Mouse (Mus musculus) neural tube, embryonic 13.5 days (tissue): ENCODE measurements at regions not wholly inside any gene's neighbourhood (a gene's known extent, or its start where the extent isn't known, plus 50 kb on each side); places are given as distances from the start of the nearest gene placed in this dataset.

Source experiments
- ATAC-seq: fragments of 200-750 bp; cut with Nextera tagmentation; 2 replicates; pipeline ENCODE4 v1.8.0; 2017; ENCODE audit warnings: low read depth, mild to moderate bottlenecking, moderate TSS enrichment, moderate library complexity
- H3K27ac ChIP-seq: fragments of 300-500 bp; sonication (generic); replicated peaks from 2 replicates; pipeline ENCODE4 v1.5.1; 2015; ENCODE audit warnings: moderate library complexity, mild to moderate bottlenecking, inconsistent platforms
- H3K27me3 ChIP-seq: fragments of 300-500 bp; sonication (generic); 2 replicates; pipeline ENCODE4 v1.6.1; 2015; ENCODE audit warnings: mild to moderate bottlenecking, inconsistent platforms
- H3K36me3 ChIP-seq: fragments of 300-500 bp; sonication (generic); 2 replicates; pipeline ENCODE4 v1.6.1; 2015; ENCODE audit warnings: mild to moderate bottlenecking, inconsistent platforms
- H3K4me1 ChIP-seq: fragments of 300-500 bp; sonication (generic); replicated peaks from 2 replicates; pipeline ENCODE4 v1.6.1; 2015; ENCODE audit warnings: inconsistent platforms
- H3K4me2 ChIP-seq: fragments of 300-500 bp; sonication (generic); 2 replicates; pipeline ENCODE4 v1.6.1; 2015; ENCODE audit warnings: inconsistent platforms, mild to moderate bottlenecking, moderate library complexity
- H3K4me3 ChIP-seq: fragments of 300-500 bp; sonication (generic); 2 replicates; pipeline ENCODE4 v1.5.1; 2015; ENCODE audit warnings: mild to moderate bottlenecking, inconsistent platforms
- H3K9ac ChIP-seq: fragments of 300-500 bp; sonication (generic); 2 replicates; pipeline ENCODE4 v1.6.1; 2015; ENCODE audit warnings: moderate library complexity, mild to moderate bottlenecking, inconsistent platforms
- H3K9me3 ChIP-seq: fragments of 300-500 bp; sonication (generic); 2 replicates; pipeline ENCODE4 v1.6.1; 2016; ENCODE audit warnings: inconsistent platforms
- WGBS: fragments of 180-500 bp; shearing (Covaris S2); methylation state at CpG from one replicate; pipeline ENCODE4 v1.1.7; 2015; 5-methylcytosine and 5-hydroxymethylcytosine counted together

GRCm38 (mm10) chr10:44715902-44716301, 187.6 kb upstream of the Prdm1 start:
- H3K27me3 ChIP-seq: no peaks in the 10 kb centered on the region

DNA sequence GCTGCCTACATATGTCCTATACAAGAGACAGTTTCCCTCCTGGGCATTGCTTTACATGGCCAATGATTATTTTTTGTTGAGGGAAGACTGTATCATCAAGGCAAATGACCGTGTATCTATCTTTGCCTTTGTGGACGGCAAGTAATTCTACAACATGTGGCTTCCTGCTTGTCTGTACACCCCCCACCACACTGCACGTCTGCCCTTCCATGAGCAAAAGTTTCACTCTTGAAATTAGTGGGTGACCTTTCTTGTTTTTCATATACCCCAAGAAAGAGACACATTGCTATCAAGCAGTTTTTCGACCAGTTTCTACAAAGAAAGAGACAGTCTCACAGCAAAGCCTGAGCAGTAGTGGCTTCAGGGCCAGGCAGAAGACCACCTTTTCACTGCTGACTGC, 180.5 kb upstream of the Prdm1 start:
- H3K4me2 ChIP-seq: no peak overlapping the region
- 87% methylated on average over 4 of the region's 4 CpGs for WGBS

More at GRCm38 (mm10) chr10:44715902-44716301, 187.6 kb upstream of the Prdm1 start:
- H3K4me1 ChIP-seq: no peaks in the 10 kb centered on the region
- no peak overlapping the region for H3K4me3 ChIP-seq
- no peaks in the 10 kb centered on the region for H3K9me3 ChIP-seq
- H3K9ac ChIP-seq: no peak overlapping the region
- H3K27ac ChIP-seq: no peak overlapping the region
- H3K4me2 ChIP-seq: no peak overlapping the region
- no peaks in the 10 kb centered on the region for H3K36me3 ChIP-seq
- ATAC-seq: no peak

DNA sequence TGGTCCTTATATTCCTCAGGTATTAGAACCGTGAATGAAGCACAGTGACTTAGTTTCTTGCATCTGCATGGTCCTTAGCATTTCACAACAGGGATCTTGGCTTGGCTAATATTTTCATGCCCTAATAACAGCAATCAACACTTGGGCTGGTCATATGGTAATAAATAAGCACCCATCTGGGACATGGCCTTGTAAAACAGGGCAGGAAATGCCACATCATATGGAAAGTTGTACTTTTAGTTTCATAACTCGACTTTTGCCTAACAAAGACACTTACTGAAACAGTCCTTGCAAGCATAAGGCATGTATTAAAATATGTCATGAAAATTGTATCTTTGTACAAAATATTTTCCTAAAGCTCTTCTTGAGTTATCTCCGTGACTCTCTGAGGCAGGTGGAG, 175.8 kb upstream of the Prdm1 start:
- Histone ChIP-seq H3K9me3 (no peaks in the 10 kb centered on the region), H3K4me3 (no peak overlapping the region), H3K27ac (no peak overlapping the region), H3K27me3 (no peaks in the 10 kb centered on the region), H3K4me2 (no peak overlapping the region), H3K36me3 (no peaks in the 10 kb centered on the region), H3K9ac (no peak overlapping the region), H3K4me1 (no peaks in the 10 kb centered on the region)
- no peak for ATAC-seq
- WGBS: 92% methylated on average over 3 of the region's 3 CpGs

More for the DNA sequence above, 180.5 kb upstream of the Prdm1 start:
- H3K27ac ChIP-seq: no peak overlapping the region
- H3K9me3 ChIP-seq: no peaks in the 10 kb centered on the region
- H3K36me3 ChIP-seq: no peaks in the 10 kb centered on the region
- no peak overlapping the region for H3K9ac ChIP-seq
- no peaks in the 10 kb centered on the region for H3K4me1 ChIP-seq
- ATAC-seq: no peak
- no peaks in the 10 kb centered on the region for H3K27me3 ChIP-seq
- H3K4me3 ChIP-seq: no peak overlapping the region

GRCm38 (mm10) chr10:44702108-44702507, 173.8 kb upstream of the Prdm1 start:
- Histone ChIP-seq H3K4me3 (no peak overlapping the region), H3K36me3 (no peaks in the 10 kb centered on the region), H3K4me2 (no peak overlapping the region), H3K4me1 (no peaks in the 10 kb centered on the region), H3K9ac (no peak overlapping the region), H3K9me3 (no peaks in the 10 kb centered on the region), H3K27me3 (no peaks in the 10 kb centered on the region), H3K27ac (no peak overlapping the region)
- no peak for ATAC-seq
- 79% methylated on average over 5 of the region's 5 CpGs for WGBS

GRCm38 (mm10) chr10:44699988-44700537, 171.8 kb upstream of the Prdm1 start:
- Histone ChIP-seq H3K9me3 (no peaks in the 10 kb centered on the region), H3K27ac (no peak overlapping the region), H3K4me3 (no peak overlapping the region), H3K4me1 (no peaks in the 10 kb centered on the region), H3K27me3 (no peaks in the 10 kb centered on the region), H3K9ac (no peak overlapping the region), H3K36me3 (no peaks in the 10 kb centered on the region), H3K4me2 (no peak overlapping the region)
- WGBS: 86% methylated on average over 11 of the region's 11 CpGs
- no peak for ATAC-seq

DNA sequence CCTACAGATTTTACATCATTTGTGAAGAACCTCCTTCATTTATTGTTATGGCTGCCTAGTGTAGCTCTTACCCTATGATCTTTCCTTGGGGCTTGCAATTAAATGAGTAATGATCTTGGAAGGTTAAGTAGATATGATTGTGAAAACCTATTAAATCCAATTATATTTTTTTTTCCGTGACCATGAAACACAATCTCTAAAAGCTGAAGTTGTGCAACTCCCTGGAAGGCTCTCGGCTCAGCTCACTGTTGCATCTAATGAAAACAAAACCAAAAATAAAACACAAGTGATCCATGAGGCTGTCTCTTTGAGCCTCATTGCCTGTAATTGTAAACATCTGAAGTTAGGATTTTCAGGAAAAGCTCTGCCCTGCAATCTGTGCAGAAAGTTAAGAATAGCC, 169.7 kb upstream of the Prdm1 start:
- Histone ChIP-seq H3K27me3 (no peaks in the 10 kb centered on the region), H3K4me3 (no peak overlapping the region), H3K36me3 (no peaks in the 10 kb centered on the region), H3K9ac (no peak overlapping the region), H3K27ac (no peak overlapping the region), H3K4me2 (no peak overlapping the region), H3K4me1 (no peaks in the 10 kb centered on the region), H3K9me3 (no peaks in the 10 kb centered on the region)
- WGBS: 83% methylated on average over 2 of the region's 2 CpGs
- no peak for ATAC-seq

DNA sequence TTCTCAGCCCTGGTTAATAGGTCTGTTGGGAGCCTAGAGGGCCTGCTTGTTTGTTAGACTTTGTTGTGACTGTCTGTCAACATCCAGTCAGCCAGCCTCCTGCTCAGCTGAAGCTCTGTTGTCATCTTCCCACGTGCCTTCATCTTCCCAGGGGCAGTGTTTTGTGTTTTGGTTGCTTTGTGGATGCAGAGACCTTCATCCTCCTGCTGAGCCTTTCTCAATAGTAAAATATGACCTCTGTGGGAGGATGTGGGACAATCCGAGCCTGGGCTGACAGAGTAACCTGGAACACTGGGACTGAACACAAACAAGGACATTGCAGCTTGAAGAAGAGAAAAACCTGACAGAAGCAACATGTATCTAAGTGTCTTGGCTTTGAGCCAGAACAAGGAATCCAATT, 168.7 kb upstream of the Prdm1 start:
- no peaks in the 10 kb centered on the region for H3K9me3 ChIP-seq
- 27% methylated on average over 2 of the region's 2 CpGs for WGBS
- ATAC-seq: no peak
- H3K27ac ChIP-seq: no peak overlapping the region
- no peak overlapping the region for H3K4me3 ChIP-seq
- no peaks in the 10 kb centered on the region for H3K4me1 ChIP-seq
- H3K27me3 ChIP-seq: no peaks in the 10 kb centered on the region
- no peak overlapping the region for H3K4me2 ChIP-seq
- H3K9ac ChIP-seq: no peak overlapping the region
- no peaks in the 10 kb centered on the region for H3K36me3 ChIP-seq

- H3K4me3 ChIP-seq: no peak overlapping the region
- no peaks in the 10 kb centered on the region for H3K4me1 ChIP-seq
- no peak overlapping the region for H3K9ac ChIP-seq
- H3K27me3 ChIP-seq: no peaks in the 10 kb centered on the region
- 81% methylated on average over 15 of the region's 15 CpGs for WGBS
- H3K36me3 ChIP-seq: no peaks in the 10 kb centered on the region
- no peak overlapping the region for H3K4me2 ChIP-seq
- no peaks in the 10 kb centered on the region for H3K9me3 ChIP-seq
- no peak for ATAC-seq
- H3K27ac ChIP-seq: no peak overlapping the region
Measured at GRCm38 (mm10) chr10:44691590-44692327, 163.5 kb upstream of the Prdm1 start.

DNA sequence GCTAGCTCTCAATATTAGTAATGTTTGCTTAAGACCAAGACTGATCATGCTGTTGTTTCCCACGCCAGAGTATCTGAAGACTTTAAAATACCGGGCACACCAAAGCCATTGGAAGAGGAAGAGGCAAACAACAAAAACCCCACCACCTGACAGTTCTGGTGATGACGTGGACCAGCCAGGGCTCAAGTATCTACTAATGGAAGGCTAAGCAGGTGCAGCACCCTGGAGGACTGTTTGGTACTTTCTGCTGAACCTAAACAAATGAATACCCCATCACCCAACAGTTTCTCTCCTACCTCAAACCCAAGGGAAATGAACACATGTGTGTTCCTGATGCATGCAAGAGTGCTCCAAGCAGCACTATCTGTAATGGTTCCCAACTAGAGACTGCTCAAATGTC, 160.3 kb upstream of the Prdm1 start:
- H3K4me2 ChIP-seq: no peak overlapping the region
- no peaks in the 10 kb centered on the region for H3K27me3 ChIP-seq
- H3K9me3 ChIP-seq: no peaks in the 10 kb centered on the region
- WGBS: 84% methylated on average over 3 of the region's 3 CpGs
- H3K4me1 ChIP-seq: no peaks in the 10 kb centered on the region
- H3K27ac ChIP-seq: no peak overlapping the region
- no peak overlapping the region for H3K4me3 ChIP-seq
- no peak overlapping the region for H3K9ac ChIP-seq
- H3K36me3 ChIP-seq: no peaks in the 10 kb centered on the region
- no peak for ATAC-seq

- H3K4me3 ChIP-seq: no peak overlapping the region
- H3K36me3 ChIP-seq: no peaks in the 10 kb centered on the region
- H3K27ac ChIP-seq: no peak overlapping the region
- 83% methylated on average over 4 of the region's 4 CpGs for WGBS
- ATAC-seq: no peak
- H3K4me2 ChIP-seq: no peak overlapping the region
- H3K9ac ChIP-seq: no peak overlapping the region
- no peaks in the 10 kb centered on the region for H3K27me3 ChIP-seq
- H3K4me1 ChIP-seq: no peaks in the 10 kb centered on the region
- H3K9me3 ChIP-seq: no peaks in the 10 kb centered on the region
Measured at GRCm38 (mm10) chr10:44686055-44686454, 157.8 kb upstream of the Prdm1 start.

- H3K4me2 ChIP-seq: no peak overlapping the region
- H3K27ac ChIP-seq: no peak overlapping the region
- no peak overlapping the region for H3K4me3 ChIP-seq
- no peak for ATAC-seq
- H3K36me3 ChIP-seq: no peaks in the 10 kb centered on the region
- H3K4me1 ChIP-seq: no peaks in the 10 kb centered on the region
- no peaks in the 10 kb centered on the region for H3K27me3 ChIP-seq
- WGBS: 63% methylated on average over 3 of the region's 3 CpGs
- no peak overlapping the region for H3K9ac ChIP-seq
- no peaks in the 10 kb centered on the region for H3K9me3 ChIP-seq
Measured at GRCm38 (mm10) chr10:44685215-44685614, 156.9 kb upstream of the Prdm1 start.

- Histone ChIP-seq H3K4me3 (no peak overlapping the region), H3K27ac (no peak overlapping the region), H3K4me2 (no peak overlapping the region), H3K9me3 (no peaks in the 10 kb centered on the region), H3K36me3 (no peaks in the 10 kb centered on the region), H3K9ac (no peak overlapping the region), H3K4me1 (no peaks in the 10 kb centered on the region), H3K27me3 (no peaks in the 10 kb centered on the region)
- no peak for ATAC-seq
- 87% methylated on average over 3 of the region's 3 CpGs for WGBS
Measured at GRCm38 (mm10) chr10:44676506-44676905, 148.2 kb upstream of the Prdm1 start.
